Mouse (Mus musculus): ENCODE results near the gene Ahnak2.

GRCm38 (mm10) chr12:112774481-112774880 lies 28.0 kb downstream of the Ahnak2 start:
- TF ChIP-seq CTCF (IDR thresholded peaks at IDR 0.05; ENCODE audit: borderline replicate concordance, insufficient read depth, low read depth, low read length) (no peak), POLR2A (IDR thresholded peaks at IDR 0.05; ENCODE audit: borderline replicate concordance, insufficient read depth, low read length) (no peak)

Data from cerebellum, adult 2 months (tissue).